Mouse (Mus musculus): ENCODE measurements around the gene Gm20696.

Gm20696 gene

GRCm38 (mm10) chr6:99368118-99368753, 298.4 kb downstream of the Gm20696 start:
- no peak for DNase-seq (ENCODE audit: low read depth, low spot score)

- no peak for DNase-seq (ENCODE audit: low read depth, low spot score)
These were observed 302.1 kb downstream of the Gm20696 start for GRCm38 (mm10) chr6:99364545-99364944.

- no peak for DNase-seq (ENCODE audit: low read depth, low spot score)
These were observed 306.0 kb downstream of the Gm20696 start for GRCm38 (mm10) chr6:99360581-99360980.

GRCm38 (mm10) chr6:99359765-99360499, 306.7 kb downstream of the Gm20696 start:
- DNase-seq (ENCODE audit: low read depth, low spot score) = no peak

GRCm38 (mm10) chr6:99359036-99359698, 307.4 kb downstream of the Gm20696 start:
- no peak for DNase-seq (ENCODE audit: low read depth, low spot score)

GRCm38 (mm10) chr6:99357931-99358330, 308.7 kb downstream of the Gm20696 start:
- no peak for DNase-seq (ENCODE audit: low read depth, low spot score)

- DNase-seq (ENCODE audit: low read depth, low spot score) = no peak
These were observed 312.3 kb downstream of the Gm20696 start for GRCm38 (mm10) chr6:99354338-99354737.

GRCm38 (mm10) chr6:99353441-99353840, 313.2 kb downstream of the Gm20696 start:
- DNase-seq (ENCODE audit: low read depth, low spot score) = no peak

GRCm38 (mm10) chr6:99350566-99350965, 316.0 kb downstream of the Gm20696 start:
- DNase-seq (ENCODE audit: low read depth, low spot score) = peak; percentile 67

GRCm38 (mm10) chr6:99350156-99350555, 316.4 kb downstream of the Gm20696 start:
- DNase-seq (ENCODE audit: low read depth, low spot score) = no peak

GRCm38 (mm10) chr6:99347836-99348235, 318.8 kb downstream of the Gm20696 start:
- DNase-seq (ENCODE audit: low read depth, low spot score) = no peak

- DNase-seq (ENCODE audit: low read depth, low spot score) = no peak
These were observed 321.6 kb downstream of the Gm20696 start for GRCm38 (mm10) chr6:99344966-99345365.

GRCm38 (mm10) chr6:99344357-99344756, 322.2 kb downstream of the Gm20696 start:
- no peak for DNase-seq (ENCODE audit: low read depth, low spot score)

- no peak for DNase-seq (ENCODE audit: low read depth, low spot score)
These were observed 322.8 kb downstream of the Gm20696 start for GRCm38 (mm10) chr6:99343815-99344214.

- no peak for DNase-seq (ENCODE audit: low read depth, low spot score)
These were observed 324.2 kb downstream of the Gm20696 start for GRCm38 (mm10) chr6:99342416-99342815.

GRCm38 (mm10) chr6:99340902-99341301, 325.7 kb downstream of the Gm20696 start:
- DNase-seq (ENCODE audit: low read depth, low spot score) = peak; percentile 69

GRCm38 (mm10) chr6:99339986-99340721, 326.4 kb downstream of the Gm20696 start:
- DNase-seq (ENCODE audit: low read depth, low spot score) = no peak

GRCm38 (mm10) chr6:99339343-99339620, 327.3 kb downstream of the Gm20696 start:
- DNase-seq (ENCODE audit: low read depth, low spot score) = no peak

GRCm38 (mm10) chr6:99338593-99339342, 327.8 kb downstream of the Gm20696 start:
- no peak for DNase-seq (ENCODE audit: low read depth, low spot score)

GRCm38 (mm10) chr6:99338174-99338573, 328.4 kb downstream of the Gm20696 start:
- DNase-seq (ENCODE audit: low read depth, low spot score) = no peak

- no peak for DNase-seq (ENCODE audit: low read depth, low spot score)
These were observed 329.0 kb downstream of the Gm20696 start for GRCm38 (mm10) chr6:99337575-99337974.
